Mouse (Mus musculus): ENCODE data around the gene Gm17728.
"Not testable (repeated sequence)": the region's sequence is repeated elsewhere in the genome, so short reads cannot be mapped to it uniquely, and the experiment has no call there.

Gm17728 gene

GRCm38 (mm10) chr17:9421760-9422159 is at the start of gene Gm17728:
Gene Gm17728 (plus strand): TSS chr17:9422060.
- not testable (repeated sequence) for DNase-seq (ENCODE audit: low read depth, low spot score)

GRCm38 (mm10) chr17:9397493-9397892 is 24.4 kb upstream of the Gm17728 start:
- no peak for DNase-seq (ENCODE audit: low read depth, low spot score)

- peak; percentile 83 for DNase-seq (ENCODE audit: low read depth, low spot score)
Observed at GRCm38 (mm10) chr17:9398551-9398950, 23.3 kb upstream of the Gm17728 start.

GRCm38 (mm10) chr17:9403991-9404390 is 17.9 kb upstream of the Gm17728 start:
- no peak for DNase-seq (ENCODE audit: low read depth, low spot score)

GRCm38 (mm10) chr17:9407640-9408039 is 14.2 kb upstream of the Gm17728 start:
- peak; percentile 73 for DNase-seq (ENCODE audit: low read depth, low spot score)

- no peak for DNase-seq (ENCODE audit: low read depth, low spot score)
Observed at GRCm38 (mm10) chr17:9419016-9419415, 2.8 kb upstream of the Gm17728 start.

- DNase-seq (ENCODE audit: low read depth, low spot score), result peak; percentile 76
Observed at GRCm38 (mm10) chr17:9428374-9428994, 6.6 kb downstream of the Gm17728 start.

- DNase-seq (ENCODE audit: low read depth, low spot score), result no peak
Observed at GRCm38 (mm10) chr17:9439997-9440655, 18.3 kb downstream of the Gm17728 start.

GRCm38 (mm10) chr17:9456406-9456805 is 34.5 kb downstream of the Gm17728 start:
- no peak for DNase-seq (ENCODE audit: low read depth, low spot score)

- no peak for DNase-seq (ENCODE audit: low read depth, low spot score)
Observed at GRCm38 (mm10) chr17:9460904-9461303, 39.0 kb downstream of the Gm17728 start.
